Mouse (Mus musculus) E14TG2a.4 (cell line): ENCODE measurements around the gene Idua.

Experiments
- CTCF ChIP-seq: conservative IDR thresholded peaks from 2 replicates; pipeline ENCODE4 v1.5.1; 2014; ENCODE audit warnings: low read length
- NANOG ChIP-seq: IDR thresholded peaks from 2 replicates; pipeline ENCODE4 v1.6.1; 2014; ENCODE audit warnings: borderline replicate concordance, low read length, mixed read lengths
- POU5F1 ChIP-seq: IDR thresholded peaks from 2 replicates; pipeline ENCODE4 v1.6.1; 2014; ENCODE audit warnings: low read length, borderline replicate concordance

GRCm38 (mm10) chr5:108629634-108630483 is 30.3 kb upstream of the Idua start, which contains the start of the genes Gak and Tmem175:
- TF ChIP-seq CTCF (no peak), NANOG (no peak), POU5F1 (no peak)
